Mouse (Mus musculus): Measurements from ENCODE around the gene Mtx1. TPM values are rescaled to one million over a fixed set of nuclear protein-coding genes. Genes with fewer than 3 reads are reported as not detected.

Mtx1 gene
- 120 and 127 TPM in 2 replicates for polyA plus RNA-seq (2015; fragmentation: Nextera tagmentation; extraction: Ambion mirVana)

- H3K27me3 ChIP-seq (ENCODE audit: control insufficient read depth, insufficient read depth, low read length), result peaks cover 16% of the 10 kb centered on the region; the same call in 1 of the 2 replicates
- peaks cover 12% of the 10 kb centered on the region for H3K4me1 ChIP-seq (ENCODE audit: control insufficient read depth, insufficient read depth, low read length)
- H3K27ac ChIP-seq (ENCODE audit: low read length), result 0 out of 2 replicates have a peak within 1 kb of the TSS, but pooled peaks have one; percentile 20
- WGBS, result 10% methylated on average over 21 of the region's 21 CpGs
- H3K9ac ChIP-seq (ENCODE audit: low read length), result peak within 1 kb of the TSS; percentile 58
- H3K9me3 ChIP-seq (replicated peaks; ENCODE audit: control insufficient read depth, low read length), result no peaks in the 10 kb centered on the region
- peak within 1 kb of the TSS; percentile 61 for H3K4me3 ChIP-seq (ENCODE audit: low read length)
- no peaks in the 10 kb centered on the region for H3K36me3 ChIP-seq (ENCODE audit: control insufficient read depth, insufficient read depth)
- peak within 1 kb of the TSS; percentile 76 for H3K4me2 ChIP-seq (ENCODE audit: low read depth, low read length)
- no peak for ATAC-seq (replicated peaks; ENCODE audit: extremely low read depth, insufficient read depth, low FRiP score)
These were observed at the start of gene Mtx1 for GRCm38 (mm10) chr3:89226900-89227299. Gene Mtx1 (minus strand): TSS chr3:89227088.

DNA sequence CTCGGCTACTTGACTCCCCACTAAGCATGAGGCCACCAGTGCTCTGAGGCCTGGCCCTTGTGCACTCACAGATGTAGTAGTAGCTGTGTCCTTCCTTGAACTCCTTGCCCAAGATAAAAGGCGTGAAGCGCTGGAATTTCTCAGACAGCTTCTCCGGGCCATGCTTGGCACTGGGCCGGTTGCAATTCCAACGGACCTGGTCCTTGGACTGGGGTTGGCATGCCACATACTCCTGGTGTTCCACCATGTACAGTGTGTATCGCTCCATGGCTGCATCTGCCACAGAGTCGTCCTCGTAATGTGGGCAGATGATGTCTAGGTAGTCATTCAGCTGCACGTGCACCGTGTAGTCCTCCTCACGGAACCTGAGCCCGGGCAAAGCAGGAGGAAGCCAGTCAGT lies 49.2 kb upstream of the Mtx1 start:
- Histone ChIP-seq H3K4me2 (ENCODE audit: low read depth, low read length) (peak overlapping the region; percentile 98; the same call in 1 of the 2 replicates), H3K4me3 (ENCODE audit: low read length) (no peak overlapping the region), H3K36me3 (ENCODE audit: control insufficient read depth, insufficient read depth) (peaks cover 21% of the 10 kb centered on the region), H3K27ac (ENCODE audit: low read length) (no peak overlapping the region), H3K27me3 (ENCODE audit: control insufficient read depth, insufficient read depth, low read length) (no peaks in the 10 kb centered on the region), H3K4me1 (ENCODE audit: control insufficient read depth, insufficient read depth, low read length) (peaks cover 27% of the 10 kb centered on the region), H3K9ac (ENCODE audit: low read length) (no peak overlapping the region), H3K9me3 (replicated peaks; ENCODE audit: control insufficient read depth, low read length) (no peaks in the 10 kb centered on the region)
- 87% methylated on average over 13 of the region's 13 CpGs for WGBS
- ATAC-seq (replicated peaks; ENCODE audit: extremely low read depth, insufficient read depth, low FRiP score), result no peak

DNA sequence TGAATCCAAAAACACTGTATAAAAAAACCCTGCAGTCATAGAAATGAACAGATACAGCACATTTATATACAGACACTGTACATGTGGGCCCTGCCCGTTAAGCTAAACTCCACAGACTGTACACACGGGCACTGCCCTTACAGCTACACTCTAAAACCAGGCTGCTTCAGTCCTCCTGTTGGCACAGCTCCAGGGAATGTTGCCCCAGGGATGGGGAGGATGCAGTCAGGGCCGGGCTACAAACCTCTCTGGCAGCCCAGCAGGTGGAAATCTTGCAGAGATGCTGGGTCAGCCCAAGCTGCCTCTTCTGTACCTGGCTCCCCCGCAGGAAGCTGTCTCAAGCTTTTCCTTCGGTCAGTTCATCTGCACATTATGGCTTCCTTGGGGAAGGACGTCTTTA lies 44.9 kb upstream of the Mtx1 start:
- 43% methylated on average over 6 of the region's 6 CpGs for WGBS
- Histone ChIP-seq H3K9me3 (replicated peaks; ENCODE audit: control insufficient read depth, low read length) (no peaks in the 10 kb centered on the region), H3K27me3 (ENCODE audit: control insufficient read depth, insufficient read depth, low read length) (no peaks in the 10 kb centered on the region), H3K4me1 (ENCODE audit: control insufficient read depth, insufficient read depth, low read length) (peaks cover 37% of the 10 kb centered on the region), H3K27ac (ENCODE audit: low read length) (no peak overlapping the region), H3K36me3 (ENCODE audit: control insufficient read depth, insufficient read depth) (peaks cover 21% of the 10 kb centered on the region), H3K4me3 (ENCODE audit: low read length) (no peak overlapping the region), H3K9ac (ENCODE audit: low read length) (no peak overlapping the region), H3K4me2 (ENCODE audit: low read depth, low read length) (no peak overlapping the region)
- no peak for ATAC-seq (replicated peaks; ENCODE audit: extremely low read depth, insufficient read depth, low FRiP score)

- Histone ChIP-seq H3K27ac (ENCODE audit: low read length) (peak overlapping the region; percentile 85), H3K27me3 (ENCODE audit: control insufficient read depth, insufficient read depth, low read length) (no peaks in the 10 kb centered on the region), H3K36me3 (ENCODE audit: control insufficient read depth, insufficient read depth) (peaks cover 20% of the 10 kb centered on the region), H3K9ac (ENCODE audit: low read length) (peak overlapping the region; percentile 77), H3K4me1 (ENCODE audit: control insufficient read depth, insufficient read depth, low read length) (peaks cover 37% of the 10 kb centered on the region), H3K4me3 (ENCODE audit: low read length) (peak overlapping the region; percentile 69; the same call in 1 of the 2 replicates), H3K4me2 (ENCODE audit: low read depth, low read length) (peak overlapping the region; percentile 82), H3K9me3 (replicated peaks; ENCODE audit: control insufficient read depth, low read length) (no peaks in the 10 kb centered on the region)
- no peak for ATAC-seq (replicated peaks; ENCODE audit: extremely low read depth, insufficient read depth, low FRiP score)
- 48% methylated on average over 6 of the region's 6 CpGs for WGBS
These were observed 44.0 kb upstream of the Mtx1 start for GRCm38 (mm10) chr3:89270891-89271290.

GRCm38 (mm10) chr3:89270051-89270755 lies 43.3 kb upstream of the Mtx1 start, which contains the start of gene Slc50a1:
Gene Slc50a1 (minus strand): TSS chr3:89270570.
- ATAC-seq (replicated peaks; ENCODE audit: extremely low read depth, insufficient read depth, low FRiP score), result peak; percentile 58
- Histone ChIP-seq H3K27ac (ENCODE audit: low read length) (peak within 1 kb of the TSS; percentile 85), H3K27me3 (ENCODE audit: control insufficient read depth, insufficient read depth, low read length) (no peaks in the 10 kb centered on the region), H3K4me3 (ENCODE audit: low read length) (peak within 1 kb of the TSS; percentile 69), H3K9ac (ENCODE audit: low read length) (peak within 1 kb of the TSS; percentile 77), H3K4me1 (ENCODE audit: control insufficient read depth, insufficient read depth, low read length) (peaks cover 38% of the 10 kb centered on the region), H3K4me2 (ENCODE audit: low read depth, low read length) (peak within 1 kb of the TSS; percentile 82), H3K9me3 (replicated peaks; ENCODE audit: control insufficient read depth, low read length) (no peaks in the 10 kb centered on the region), H3K36me3 (ENCODE audit: control insufficient read depth, insufficient read depth) (peaks cover 13% of the 10 kb centered on the region)
- 3% methylated on average over 39 of the region's 39 CpGs for WGBS

- Histone ChIP-seq H3K4me1 (ENCODE audit: control insufficient read depth, insufficient read depth, low read length) (peaks cover 38% of the 10 kb centered on the region), H3K27ac (ENCODE audit: low read length) (no peak overlapping the region), H3K9me3 (replicated peaks; ENCODE audit: control insufficient read depth, low read length) (no peaks in the 10 kb centered on the region), H3K36me3 (ENCODE audit: control insufficient read depth, insufficient read depth) (peaks cover 9% of the 10 kb centered on the region), H3K9ac (ENCODE audit: low read length) (no peak overlapping the region; the same call in 1 of the 2 replicates), H3K4me2 (ENCODE audit: low read depth, low read length) (peak overlapping the region; percentile 82), H3K4me3 (ENCODE audit: low read length) (no peak overlapping the region), H3K27me3 (ENCODE audit: control insufficient read depth, insufficient read depth, low read length) (no peaks in the 10 kb centered on the region)
- ATAC-seq (replicated peaks; ENCODE audit: extremely low read depth, insufficient read depth, low FRiP score), result no peak
- WGBS, result 71% methylated on average over 8 of the region's 8 CpGs
These were observed 42.0 kb upstream of the Mtx1 start for GRCm38 (mm10) chr3:89268916-89269315.

DNA sequence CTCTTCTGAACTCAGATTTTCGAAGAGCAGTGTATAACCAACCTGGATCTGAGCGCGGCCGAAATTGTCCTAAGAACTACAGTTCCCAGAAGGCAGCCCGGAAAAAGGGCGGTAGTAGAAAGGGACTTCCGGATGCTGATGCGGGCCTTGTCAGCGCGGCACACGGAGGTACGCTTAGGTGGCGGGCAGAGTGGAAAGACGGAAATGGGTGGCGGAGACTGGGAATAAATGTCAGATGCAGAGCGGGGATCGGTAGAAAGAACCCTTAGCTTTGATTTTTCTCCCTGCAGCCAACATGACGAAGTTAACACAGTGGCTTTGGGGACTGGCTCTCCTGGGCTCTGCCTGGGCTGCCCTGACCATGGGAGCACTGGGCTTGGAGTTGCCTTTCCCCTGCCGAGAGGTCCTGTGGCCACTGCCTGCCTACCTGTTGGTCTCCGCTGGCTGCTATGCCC lies 39.6 kb upstream of the Mtx1 start:
- H3K9me3 ChIP-seq (replicated peaks; ENCODE audit: control insufficient read depth, low read length), result no peaks in the 10 kb centered on the region
- peaks cover 35% of the 10 kb centered on the region for H3K4me1 ChIP-seq (ENCODE audit: control insufficient read depth, insufficient read depth, low read length)
- peak overlapping the region; percentile 81 for H3K4me2 ChIP-seq (ENCODE audit: low read depth, low read length)
- peak overlapping the region; percentile 75 for H3K27ac ChIP-seq (ENCODE audit: low read length)
- peak; percentile 79 for ATAC-seq (replicated peaks; ENCODE audit: extremely low read depth, insufficient read depth, low FRiP score)
- peak overlapping the region; percentile 90 for H3K9ac ChIP-seq (ENCODE audit: low read length)
- WGBS, result under 1% methylated on average over 20 of the region's 20 CpGs
- no peaks in the 10 kb centered on the region for H3K27me3 ChIP-seq (ENCODE audit: control insufficient read depth, insufficient read depth, low read length)
- H3K36me3 ChIP-seq (ENCODE audit: control insufficient read depth, insufficient read depth), result no peaks in the 10 kb centered on the region
- H3K4me3 ChIP-seq (ENCODE audit: low read length), result peak overlapping the region; percentile 72

- no peak overlapping the region for H3K4me3 ChIP-seq (ENCODE audit: low read length)
- H3K4me1 ChIP-seq (ENCODE audit: control insufficient read depth, insufficient read depth, low read length), result peaks cover 10% of the 10 kb centered on the region
- no peak overlapping the region for H3K4me2 ChIP-seq (ENCODE audit: low read depth, low read length)
- no peaks in the 10 kb centered on the region for H3K9me3 ChIP-seq (replicated peaks; ENCODE audit: control insufficient read depth, low read length)
- ATAC-seq (replicated peaks; ENCODE audit: extremely low read depth, insufficient read depth, low FRiP score), result no peak
- no peaks in the 10 kb centered on the region for H3K27me3 ChIP-seq (ENCODE audit: control insufficient read depth, insufficient read depth, low read length)
- peak overlapping the region; percentile 33 for H3K27ac ChIP-seq (ENCODE audit: low read length)
- H3K9ac ChIP-seq (ENCODE audit: low read length), result no peak overlapping the region
- WGBS, result 50% methylated on average over 10 of the region's 10 CpGs
- H3K36me3 ChIP-seq (ENCODE audit: control insufficient read depth, insufficient read depth), result no peaks in the 10 kb centered on the region
These were observed 35.5 kb upstream of the Mtx1 start for GRCm38 (mm10) chr3:89262417-89262816.

GRCm38 (mm10) chr3:89260211-89260610 lies 33.3 kb upstream of the Mtx1 start:
- no peaks in the 10 kb centered on the region for H3K27me3 ChIP-seq (ENCODE audit: control insufficient read depth, insufficient read depth, low read length)
- no peak overlapping the region for H3K4me2 ChIP-seq (ENCODE audit: low read depth, low read length)
- no peak for ATAC-seq (replicated peaks; ENCODE audit: extremely low read depth, insufficient read depth, low FRiP score)
- no peak overlapping the region for H3K4me3 ChIP-seq (ENCODE audit: low read length)
- H3K9me3 ChIP-seq (replicated peaks; ENCODE audit: control insufficient read depth, low read length), result no peaks in the 10 kb centered on the region
- H3K9ac ChIP-seq (ENCODE audit: low read length), result no peak overlapping the region
- no peaks in the 10 kb centered on the region for H3K4me1 ChIP-seq (ENCODE audit: control insufficient read depth, insufficient read depth, low read length)
- no peak overlapping the region for H3K27ac ChIP-seq (ENCODE audit: low read length)
- WGBS, result 74% methylated on average over 3 of the region's 3 CpGs
- no peaks in the 10 kb centered on the region for H3K36me3 ChIP-seq (ENCODE audit: control insufficient read depth, insufficient read depth)
